Mouse (Mus musculus) spleen, adult 12 weeks (tissue): ENCODE data around the gene Gnb4.

ENCODE experiments used
- DNase-seq: peaks from one replicate; pipeline ENCODE4 v3.0.0; 2022; ENCODE audit warnings: low spot score

The Gnb4 gene

DNA sequence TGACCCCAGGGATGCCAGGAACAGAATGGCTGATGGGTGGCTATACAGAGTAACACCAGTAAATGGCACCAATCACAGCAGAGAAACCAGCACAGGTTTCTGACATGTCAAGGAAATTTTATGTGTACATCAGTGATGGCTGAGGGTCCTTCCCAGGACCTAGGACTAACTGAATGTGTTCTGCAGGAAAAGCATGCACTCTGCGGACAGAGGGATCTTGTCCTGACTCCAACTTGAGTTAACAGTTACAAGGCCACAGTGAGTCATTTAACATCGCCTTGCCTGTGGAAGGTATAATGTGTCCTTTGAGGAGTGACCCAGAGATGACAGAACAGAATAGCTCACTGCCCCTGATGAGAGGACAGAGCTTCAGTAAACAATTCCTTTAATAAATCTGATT lies 1.6 kb downstream of the Gnb4 start:
- DNase-seq = no peak

DNA sequence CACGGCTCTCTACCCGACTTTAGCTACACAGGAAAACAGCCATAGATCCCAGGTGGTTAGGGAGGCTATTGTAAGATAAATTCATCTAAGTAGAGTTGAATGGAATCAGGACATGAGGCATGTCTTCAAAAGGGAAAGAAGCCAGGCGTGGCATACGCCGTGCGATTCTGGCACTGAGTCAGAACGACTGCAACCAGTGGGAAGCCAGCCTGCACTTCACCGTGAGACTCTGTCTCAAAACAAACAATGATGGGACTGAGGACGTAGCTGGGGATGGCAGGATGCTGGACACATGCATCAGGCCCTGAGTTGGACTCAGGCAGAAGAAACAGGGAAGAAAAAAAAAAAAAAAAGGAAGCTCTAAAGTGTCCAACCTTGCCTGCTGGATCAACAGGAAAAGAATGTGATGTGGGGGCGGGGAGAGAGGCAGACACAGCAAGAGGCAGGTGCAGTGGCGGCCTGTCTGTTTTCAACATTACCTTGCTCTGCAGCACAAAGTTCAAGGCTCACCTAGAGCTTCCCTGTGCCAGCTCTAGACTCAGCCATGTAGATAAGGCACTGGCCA lies 4.7 kb downstream of the Gnb4 start:
- DNase-seq = no peak

DNA sequence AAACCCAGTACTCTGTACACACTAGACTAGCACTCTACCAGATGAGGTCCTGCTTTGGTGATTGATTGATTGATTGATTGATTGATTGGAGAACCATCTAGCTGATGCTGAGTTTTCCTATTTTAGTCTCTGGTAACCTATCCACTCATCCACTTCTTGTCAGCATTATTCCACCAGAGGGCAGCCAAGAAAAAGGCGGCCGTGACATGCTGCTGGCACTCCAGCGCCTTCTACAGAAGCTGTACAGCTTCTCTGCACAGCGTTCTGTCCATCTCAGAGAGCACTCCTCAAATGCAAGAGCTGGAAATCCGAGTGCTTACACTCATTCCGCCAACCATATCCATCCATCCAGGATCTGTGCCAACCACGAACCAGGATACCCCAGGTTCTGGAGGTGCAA lies 5.8 kb downstream of the Gnb4 start:
- DNase-seq = no peak

DNA sequence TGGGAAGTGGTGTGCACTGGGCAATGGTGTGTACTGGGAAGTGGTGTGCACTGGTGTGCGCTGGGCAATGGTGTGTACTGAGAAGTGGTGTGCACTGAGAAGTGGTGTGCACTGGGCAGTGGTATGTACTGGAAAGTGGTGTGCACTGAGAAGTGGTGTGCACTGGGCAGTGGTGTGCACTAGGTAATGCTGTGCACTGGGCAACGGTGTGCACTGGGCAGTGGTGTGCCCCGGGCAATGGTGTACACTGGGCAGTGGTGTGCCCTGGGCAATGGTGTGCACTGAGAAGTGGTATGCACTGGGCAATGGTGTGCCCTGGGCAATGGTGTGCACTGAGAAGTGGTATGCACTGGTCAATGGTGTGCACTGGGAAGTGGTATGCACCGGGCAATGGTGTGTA lies 7.2 kb downstream of the Gnb4 start:
- no peak for DNase-seq

DNA sequence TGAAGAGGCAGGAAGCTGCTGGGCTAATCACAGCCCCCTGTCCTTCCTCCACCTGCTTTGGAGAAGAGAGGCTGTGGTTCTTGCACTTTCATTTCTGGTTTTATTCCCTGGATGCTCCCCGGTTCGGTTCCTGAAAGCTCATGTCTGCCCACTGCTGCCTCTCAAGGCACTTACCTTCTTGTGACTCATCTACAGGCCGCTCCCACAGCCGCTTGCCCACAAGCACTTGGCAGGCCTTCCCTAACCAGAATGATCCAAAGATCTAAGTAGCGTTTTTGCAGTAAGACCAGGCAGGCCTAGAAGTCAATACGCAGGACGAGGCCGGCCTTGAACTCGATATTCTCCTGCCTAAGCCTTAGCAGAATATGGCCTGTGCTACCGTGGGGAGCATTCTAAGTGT lies 15.3 kb downstream of the Gnb4 start:
- DNase-seq = no peak

DNA sequence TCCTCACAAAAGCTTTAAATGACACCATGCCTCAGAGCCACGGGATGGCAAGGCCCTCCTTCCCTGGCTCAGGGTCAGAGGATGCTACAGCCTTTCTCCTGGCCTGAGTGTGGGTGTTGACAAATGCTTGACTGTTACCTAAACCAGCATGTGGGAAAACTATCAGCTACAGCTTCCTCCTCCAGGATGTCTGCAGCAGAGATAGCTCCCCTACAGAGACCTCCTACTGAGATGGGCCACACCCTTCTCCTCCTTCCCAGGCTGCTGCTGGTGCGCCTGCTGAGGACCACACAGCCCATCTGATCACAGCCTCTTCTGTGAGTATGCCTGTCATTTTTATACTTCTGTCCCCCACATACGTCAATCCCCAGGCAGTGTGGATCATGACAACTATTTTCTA lies 17.1 kb downstream of the Gnb4 start:
- no peak for DNase-seq

DNA sequence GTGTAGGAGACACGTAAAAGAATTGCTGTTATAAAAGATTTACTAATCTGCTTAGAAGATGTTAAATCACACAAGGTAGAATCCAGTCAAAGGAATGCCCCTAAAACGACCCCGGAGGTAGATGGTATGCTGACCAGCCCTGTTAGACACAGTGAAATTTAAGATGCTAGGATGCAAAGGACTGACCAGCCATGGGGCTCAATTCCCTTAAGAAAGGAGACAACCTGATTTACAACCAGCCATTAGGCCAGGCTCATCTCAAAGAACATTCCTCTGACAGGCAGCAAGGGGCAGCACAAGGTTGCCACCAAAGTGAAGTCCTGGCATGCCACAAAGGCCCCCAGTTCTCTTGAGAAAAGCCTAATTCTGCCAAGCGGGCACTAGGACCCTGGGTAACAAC lies 21.3 kb downstream of the Gnb4 start:
- no peak for DNase-seq

DNA sequence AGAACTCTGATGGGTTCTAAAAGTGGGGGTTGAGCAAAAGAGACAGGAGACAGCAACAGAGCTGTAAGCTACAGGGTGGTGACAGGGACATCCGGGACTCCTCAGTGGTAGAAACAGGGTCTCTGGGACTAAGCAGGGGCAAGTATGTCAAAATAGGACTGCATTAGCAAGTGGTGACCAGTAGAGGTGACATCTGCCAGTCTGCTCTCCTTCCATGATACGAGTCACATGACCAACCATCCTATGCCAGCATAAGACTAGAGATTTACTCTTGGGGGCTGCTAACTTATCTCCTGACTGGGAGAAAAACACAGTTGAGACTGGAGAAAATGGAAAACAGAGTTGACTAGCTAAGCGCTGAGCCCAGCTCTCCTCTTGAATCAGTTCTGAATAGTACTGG lies 30.1 kb downstream of the Gnb4 start:
- DNase-seq = no peak

DNA sequence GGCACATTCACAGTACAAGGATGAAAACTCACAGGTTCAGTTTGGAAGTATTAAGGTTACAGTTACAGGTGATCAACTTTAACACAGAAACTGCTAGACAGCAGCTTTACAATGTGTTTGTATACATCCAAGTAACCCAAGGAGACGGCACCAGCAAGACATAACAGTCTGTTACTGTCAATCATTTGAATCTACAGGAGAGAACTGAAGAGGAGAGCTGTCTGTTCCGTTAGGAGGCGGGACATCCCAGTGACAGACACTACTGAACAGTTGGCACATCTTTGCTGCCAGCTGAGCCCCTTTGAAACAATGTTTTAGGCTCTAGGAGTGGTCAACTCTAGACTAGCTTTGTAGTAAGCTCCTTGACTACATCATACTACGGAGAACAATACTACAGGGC lies 32.9 kb downstream of the Gnb4 start:
- DNase-seq = no peak

DNA sequence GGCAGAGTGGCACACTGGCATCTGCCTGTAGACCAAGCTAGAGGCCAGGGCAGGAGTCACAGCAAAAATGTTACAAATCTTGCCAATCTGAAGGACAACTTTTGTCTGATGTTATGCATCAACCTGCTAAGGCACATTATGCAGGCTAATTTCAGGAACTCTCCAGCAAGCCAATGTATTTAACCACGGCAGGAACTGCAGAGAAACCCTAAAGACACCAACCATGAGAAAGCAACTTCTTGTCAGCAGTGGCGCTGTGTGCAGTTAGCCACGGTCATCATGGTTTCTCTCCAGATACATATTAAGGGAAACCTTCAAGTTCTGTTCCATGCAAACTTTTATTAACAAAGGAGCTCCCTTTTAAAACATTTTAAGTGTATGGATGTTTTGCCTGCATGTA lies 34.5 kb downstream of the Gnb4 start:
- no peak for DNase-seq

DNA sequence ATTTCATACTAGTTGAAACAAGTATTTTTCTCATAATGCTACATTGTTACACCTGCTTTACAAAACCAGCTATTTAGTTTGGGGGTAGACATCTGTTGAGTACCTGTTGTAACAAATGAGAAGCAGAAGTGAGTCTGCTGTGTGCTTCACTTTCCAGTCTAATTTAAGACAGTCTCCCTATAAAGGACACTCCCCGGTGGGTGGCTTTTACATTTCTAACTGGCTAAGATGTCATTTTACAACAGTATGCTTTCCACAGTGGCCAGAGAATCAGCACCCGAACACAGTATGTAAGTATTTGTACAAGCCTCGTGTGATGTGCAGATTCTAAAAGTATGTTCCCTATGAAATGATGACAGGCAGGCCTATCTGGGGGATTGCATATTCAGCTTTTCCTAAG lies 35.6 kb downstream of the Gnb4 start:
- no peak for DNase-seq

DNA sequence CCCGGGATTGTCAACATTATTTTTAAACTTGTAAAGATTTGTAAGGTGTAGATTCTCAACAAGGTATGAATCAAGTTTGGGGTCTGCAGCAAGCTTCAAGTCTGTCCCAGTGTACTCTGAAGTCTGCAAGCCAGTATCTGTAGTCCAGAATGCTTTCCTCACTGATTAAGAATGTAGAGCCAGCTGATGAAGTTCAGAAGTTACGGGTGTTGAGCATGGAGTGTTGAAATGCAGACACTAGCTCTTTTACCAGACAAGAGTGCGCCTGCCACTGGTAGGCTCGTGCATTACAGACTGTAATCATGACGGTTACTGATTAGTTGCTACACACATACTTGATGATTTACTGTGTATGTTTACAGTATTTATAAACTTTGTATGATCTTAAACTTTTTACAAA lies 37.6 kb downstream of the Gnb4 start:
- DNase-seq = no peak

DNA sequence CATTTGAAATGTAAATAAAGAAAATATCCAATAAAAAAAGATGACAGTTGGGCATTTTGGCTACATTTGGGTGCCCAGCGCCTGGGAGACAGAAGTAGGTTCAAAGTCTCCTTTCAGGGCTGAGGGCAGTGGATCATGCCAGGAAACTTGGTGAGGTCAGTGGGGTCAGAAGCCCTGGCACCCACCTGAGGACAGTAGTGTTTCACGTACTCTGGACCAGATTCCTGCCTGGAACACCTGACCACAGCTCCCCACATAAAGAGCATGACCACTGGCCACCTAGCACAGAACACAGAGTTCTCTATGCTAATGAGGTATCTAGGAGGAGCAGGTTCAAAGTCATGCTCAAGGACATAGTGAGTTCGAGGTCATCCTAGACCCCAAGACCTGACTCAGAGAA lies 41.2 kb downstream of the Gnb4 start:
- no peak for DNase-seq

DNA sequence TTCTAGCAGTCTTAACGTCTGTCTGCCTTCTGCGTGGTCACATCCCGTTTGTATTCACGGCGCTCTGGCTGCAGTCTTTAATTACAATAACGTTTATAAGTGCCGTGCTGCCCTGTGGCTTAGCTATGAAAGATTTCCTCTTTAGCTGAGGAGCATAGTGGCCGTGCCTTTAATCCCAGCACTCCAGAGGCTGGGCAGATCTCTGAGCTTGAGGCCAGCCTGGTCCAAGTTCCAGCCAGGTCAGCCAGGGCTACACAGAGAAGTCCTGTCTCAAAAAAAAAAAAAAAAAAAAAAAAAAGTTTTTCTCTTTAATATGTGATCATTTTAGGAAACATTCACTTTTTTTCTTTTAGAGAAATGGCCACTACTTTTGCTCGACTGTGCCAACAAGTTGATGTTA lies 42.5 kb downstream of the Gnb4 start:
- DNase-seq = no peak

DNA sequence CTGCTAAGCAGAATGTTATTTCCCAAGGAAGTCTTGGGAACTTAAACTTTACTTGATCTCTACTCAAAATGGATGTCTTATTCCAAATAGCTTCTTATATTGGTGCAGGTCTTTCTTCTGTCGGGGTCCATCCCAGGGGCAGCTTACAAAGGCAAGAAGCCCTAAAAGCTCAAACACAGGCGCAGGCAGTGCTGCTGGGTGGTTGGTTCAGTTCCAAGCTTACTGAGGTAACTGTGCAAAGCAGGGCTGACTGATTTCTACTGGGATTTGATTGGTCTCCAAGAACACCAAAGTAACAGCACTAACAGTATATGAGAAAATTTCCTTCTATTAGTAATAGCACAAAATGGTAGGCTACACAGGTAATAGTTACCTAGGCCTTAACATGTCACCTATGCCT lies 43.3 kb downstream of the Gnb4 start:
- no peak for DNase-seq

DNA sequence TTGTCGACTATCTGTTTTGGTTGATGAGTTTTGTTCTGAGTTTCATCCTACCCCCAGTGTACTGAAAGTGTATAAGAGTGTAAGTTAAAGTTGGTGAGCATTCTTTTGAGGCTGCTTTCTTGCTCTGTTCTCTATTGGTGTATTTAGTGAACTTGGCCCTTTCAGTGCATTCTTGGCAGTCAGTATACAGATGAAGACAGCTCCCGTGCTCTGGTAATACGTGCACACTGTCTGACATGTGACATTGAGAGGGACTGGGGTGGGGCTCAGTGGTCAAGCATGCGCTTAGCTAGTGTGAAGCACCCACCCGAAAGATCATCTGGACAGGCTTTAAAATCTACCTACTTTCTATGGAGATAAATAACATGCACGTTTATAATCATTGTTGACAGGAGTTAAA lies 53.0 kb downstream of the Gnb4 start:
- DNase-seq = no peak

DNA sequence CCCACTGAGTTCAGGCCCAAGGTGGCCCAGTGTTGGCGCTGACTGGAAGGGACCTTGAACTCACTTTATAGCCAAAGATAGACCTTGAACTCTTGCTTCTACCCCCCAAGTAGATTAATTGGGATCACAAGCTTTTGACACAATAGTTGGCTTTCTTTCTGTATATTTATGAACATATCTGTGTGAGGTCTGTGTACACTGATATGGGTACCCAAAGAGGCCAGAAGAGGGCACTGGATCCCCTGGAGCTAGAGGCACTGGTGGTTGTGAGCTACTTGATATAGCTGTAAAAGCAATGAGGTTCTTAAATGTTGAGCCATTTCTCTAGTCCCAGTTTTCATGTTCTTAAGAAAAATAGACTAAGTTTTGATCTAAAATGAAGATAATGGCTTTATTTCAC lies 63.3 kb downstream of the Gnb4 start:
- DNase-seq = no peak

DNA sequence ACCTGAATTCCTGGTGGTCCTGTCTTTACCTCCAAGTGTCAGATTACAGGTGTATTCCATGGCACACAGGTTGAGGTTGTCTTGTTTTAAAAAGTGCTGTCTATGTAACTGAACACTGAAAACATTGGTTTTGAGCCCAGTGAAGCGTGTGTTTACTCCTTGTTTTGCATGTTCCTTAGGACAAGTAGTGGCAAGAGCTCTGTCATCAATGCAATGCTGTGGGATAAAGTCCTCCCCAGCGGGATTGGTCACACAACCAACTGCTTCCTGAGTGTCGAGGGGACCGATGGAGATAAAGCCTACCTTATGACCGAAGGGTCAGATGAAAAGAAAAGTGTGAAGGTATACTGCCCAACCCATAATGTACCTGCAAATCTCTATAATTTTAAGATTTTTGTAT lies 78.3 kb downstream of the Gnb4 start:
- no peak for DNase-seq

DNA sequence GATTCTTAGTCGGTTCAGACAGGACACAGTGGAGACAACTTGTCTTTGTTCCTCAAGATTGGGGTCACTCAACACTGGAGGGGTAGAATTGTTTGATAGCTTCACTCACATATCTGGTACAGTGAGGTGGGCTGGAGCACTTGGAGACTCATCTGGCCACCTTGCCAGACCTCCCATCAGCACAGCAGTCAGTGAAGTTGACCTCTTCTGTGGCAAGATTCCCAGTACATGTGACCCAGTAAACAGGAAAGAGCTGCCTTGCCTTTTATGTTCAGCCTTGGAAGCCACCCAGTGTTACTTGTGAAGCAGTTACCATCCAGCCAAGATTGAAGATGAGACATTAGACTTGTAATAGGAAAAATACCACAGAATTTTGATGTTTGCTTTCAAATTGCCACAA lies 78.8 kb downstream of the Gnb4 start:
- no peak for DNase-seq

DNA sequence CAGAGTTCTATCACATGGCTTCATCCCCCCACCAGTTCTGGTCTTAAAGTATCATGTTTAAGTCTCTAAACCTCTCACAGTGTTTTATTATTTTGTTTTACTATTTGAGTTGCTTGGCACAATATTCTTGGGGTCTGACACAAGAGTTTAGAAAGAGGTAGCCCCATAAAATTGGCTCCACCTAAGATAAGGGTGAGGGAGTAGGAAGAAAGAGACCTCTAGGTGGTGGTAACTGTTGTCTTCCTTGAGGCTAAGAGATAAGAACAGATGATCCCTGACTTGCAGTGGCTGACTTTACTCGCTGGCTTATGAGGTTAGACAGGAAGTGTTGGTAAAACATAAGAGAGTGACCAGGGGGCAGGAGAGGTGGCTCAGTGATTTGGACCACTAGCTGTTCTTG lies 80.7 kb downstream of the Gnb4 start:
- DNase-seq = no peak
